Comparison of ENCODE assay signal across 9 mouse cellular contexts in the genomic region with DNA sequence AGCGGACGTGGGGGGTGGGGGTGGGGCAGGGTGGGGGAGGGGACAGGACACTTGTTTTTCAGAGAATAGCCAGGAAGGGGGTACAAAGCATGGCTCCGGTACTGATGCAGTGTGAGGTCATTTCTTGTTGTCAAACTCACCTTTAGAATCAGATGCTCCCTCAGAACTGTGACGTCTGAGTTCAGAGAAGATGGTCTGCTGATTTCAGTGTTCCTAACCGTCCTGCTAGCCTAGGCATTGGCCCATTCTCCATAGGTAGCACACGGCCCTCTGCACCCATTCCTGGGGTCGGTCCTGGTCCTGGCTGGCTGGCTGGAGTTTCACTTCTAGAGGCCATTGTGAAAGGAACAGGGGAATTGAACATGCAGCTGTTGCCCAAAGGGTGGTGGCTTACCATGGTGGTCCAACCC. TPM values are rescaled to one million over a fixed set of nuclear protein-coding genes. Genes with fewer than 3 reads are reported as not detected.
DNase-seq lines count a peak whose midpoint lies in the region; ATAC-seq and TF ChIP-seq lines count a peak whose summit lies in the region.
"Had no signal": no experiment of that assay in that cellular context is flagged by ENCODE, and none has a peak within 500 bp of the region (broad histone marks: within the 10 kb centered on the region; RNA-seq: fewer than 3 reads in every experiment).

No protein-coding gene starts in this region.

- 26% methylated on average over 7 of the region's 7 CpGs for WGBS in kidney, embryonic 14.5 days
- 37% methylated on average over 7 of the region's 7 CpGs for WGBS in kidney, adult 2 months
- 16% methylated on average over 7 of the region's 7 CpGs for WGBS in hindbrain, embryonic 10.5 days
- WGBS in midbrain, embryonic 12.5 days = 15% methylated on average over 7 of the region's 7 CpGs

- H3K27me3 ChIP-seq in kidney, embryonic 14.5 days (ENCODE audit: control insufficient read depth, insufficient read depth, low read length) = no peaks in the 10 kb centered on the region
- H3K27me3 ChIP-seq in kidney, adult 2 months (replicated peaks; ENCODE audit: control insufficient read depth, insufficient read depth, low read length) = no peaks in the 10 kb centered on the region
- no peaks in the 10 kb centered on the region for H3K27me3 ChIP-seq in E14TG2a.4 (ENCODE audit: insufficient read depth, low read length)
- no peaks in the 10 kb centered on the region for H3K27me3 ChIP-seq in hindbrain, embryonic 10.5 days (ENCODE audit: insufficient read depth, poor library complexity, severe bottlenecking)
- no peaks in the 10 kb centered on the region for H3K27me3 ChIP-seq in midbrain, embryonic 12.5 days
- H3K27me3 ChIP-seq: Patski had no signal

- 0 out of 2 replicates have a peak, but pooled peaks have one; percentile 8 for ATAC-seq in kidney, embryonic 14.5 days (ENCODE audit: low FRiP score, low TSS enrichment)
- ATAC-seq in midbrain, embryonic 12.5 days (ENCODE audit: low FRiP score, low read depth) = no peak; the same call in 1 of the 2 replicates

- no peak overlapping the region for H3K9ac ChIP-seq in kidney, embryonic 14.5 days (ENCODE audit: low read depth, low read length)
- H3K9ac ChIP-seq in midbrain, embryonic 12.5 days (replicated peaks) = no peak overlapping the region

- H3K4me1 ChIP-seq in kidney, embryonic 14.5 days (ENCODE audit: control insufficient read depth, insufficient read depth, low read length) = peaks cover 48% of the 10 kb centered on the region
- H3K4me1 ChIP-seq in kidney, adult 2 months (ENCODE audit: control insufficient read depth, insufficient read depth, low read length) = peaks cover 20% of the 10 kb centered on the region
- H3K4me1 ChIP-seq in E14TG2a.4 (replicated peaks; ENCODE audit: low read depth, low read length) = peaks cover 92% of the 10 kb centered on the region
- H3K4me1 ChIP-seq in hindbrain, embryonic 10.5 days (replicated peaks) = peaks cover 75% of the 10 kb centered on the region
- H3K4me1 ChIP-seq in midbrain, embryonic 12.5 days = peaks cover 74% of the 10 kb centered on the region

- no peak overlapping the region for H3K4me2 ChIP-seq in kidney, embryonic 14.5 days (replicated peaks; ENCODE audit: low read depth, low read length)
- peak overlapping the region; percentile 34 for H3K4me2 ChIP-seq in midbrain, embryonic 12.5 days (replicated peaks)

- peak overlapping the region; percentile 85 for H3K27ac ChIP-seq in kidney, embryonic 14.5 days (ENCODE audit: low read depth, low read length)
- H3K27ac ChIP-seq in kidney, adult 2 months (ENCODE audit: insufficient read depth, low read depth, low read length) = no peak overlapping the region
- peak overlapping the region; percentile 86 for H3K27ac ChIP-seq in hindbrain, embryonic 10.5 days
- peak overlapping the region; percentile 74 for H3K27ac ChIP-seq in midbrain, embryonic 12.5 days (replicated peaks)

- no peak overlapping the region for H3K4me3 ChIP-seq in kidney, embryonic 14.5 days (ENCODE audit: low read length)
- no peak overlapping the region for H3K4me3 ChIP-seq in kidney, adult 2 months (ENCODE audit: insufficient read depth, low read depth, low read length)
- peak overlapping the region; percentile 55; the same call in 1 of the 2 replicates for H3K4me3 ChIP-seq in E14TG2a.4 (replicated peaks; ENCODE audit: low read length)
- 0 out of 2 replicates have a peak overlapping the region, but pooled peaks have one; percentile 21 for H3K4me3 ChIP-seq in hindbrain, embryonic 10.5 days
- H3K4me3 ChIP-seq in midbrain, embryonic 12.5 days = no peak overlapping the region

- H3K36me3 ChIP-seq in kidney, embryonic 14.5 days (ENCODE audit: control insufficient read depth, insufficient read depth, low read length) = no peaks in the 10 kb centered on the region
- no peaks in the 10 kb centered on the region for H3K36me3 ChIP-seq in kidney, adult 2 months (ENCODE audit: control insufficient read depth, insufficient read depth, low read length)
- H3K36me3 ChIP-seq in E14TG2a.4 (ENCODE audit: insufficient read depth, low read length) = peaks cover 7% of the 10 kb centered on the region
- peaks cover 37% of the 10 kb centered on the region for H3K36me3 ChIP-seq in hindbrain, embryonic 10.5 days
- 0 out of 2 replicates have a peak, but pooled peaks cover 5% of the 10 kb centered on the region for H3K36me3 ChIP-seq in midbrain, embryonic 12.5 days

- TF ChIP-seq CTCF in kidney, adult 2 months (conservative IDR thresholded peaks at IDR 0.05; ENCODE audit: insufficient read depth, insufficient read length, low read depth, low read length) = no peak
- no peak for TF ChIP-seq CTCF in E14TG2a.4 (conservative IDR thresholded peaks at IDR 0.05; ENCODE audit: low read length)

- DNase-seq in kidney, adult 2 months = no peak
- no peak for DNase-seq in hindbrain, embryonic 10.5 days (ENCODE audit: low spot score)
- no peak for DNase-seq in gastrocnemius, postnatal 10 days
- DNase-seq in adrenal gland, adult 2 months = no peak
- DNase-seq in urinary bladder, postnatal 4 days (ENCODE audit: low spot score in 2 of 2) = no peak

- TF ChIP-seq POLR2A in kidney, adult 2 months (IDR thresholded peaks at IDR 0.05; ENCODE audit: low read depth, low read length) = no peak

- H3K9me3 ChIP-seq in kidney, embryonic 14.5 days (ENCODE audit: control insufficient read depth, low read length) = no peaks in the 10 kb centered on the region
- no peaks in the 10 kb centered on the region for H3K9me3 ChIP-seq in E14TG2a.4 (ENCODE audit: low read length)
- no peaks in the 10 kb centered on the region for H3K9me3 ChIP-seq in hindbrain, embryonic 10.5 days
- H3K9me3 ChIP-seq in midbrain, embryonic 12.5 days = no peaks in the 10 kb centered on the region

RNA-seq across cellular contexts. Expression of gene C1qtnf9, which starts 30.7 kb away (rescaled TPM):
- polyA plus RNA-seq in kidney, embryonic 14.5 days (2014; fragmentation: Nextera tagmentation; extraction: Ambion mirVana) = 0.46 TPM in 1 of 2 replicates, not detected in the other
- 1.4 and 2.0 TPM in 2 replicates for polyA plus RNA-seq in kidney, adult 2 months (2012; rRNA removed)
- polyA plus RNA-seq in hindbrain, embryonic 10.5 days (2016; fragmentation: Nextera tagmentation; extraction: Ambion mirVana) = 0.10 and 0.30 TPM in 2 replicates
- 0.12 and 0.20 TPM in 2 replicates for polyA plus RNA-seq in midbrain, embryonic 12.5 days (2016; fragmentation: Nextera tagmentation; extraction: Ambion mirVana)
- 10 to 100 TPM; 31.2 to 32.2 TPM for total RNA-seq in gastrocnemius, postnatal 10 days (2021)
- total RNA-seq in adrenal gland, adult 2 months (2021) = 1 to 10 TPM; 3.7 to 7.1 TPM
- 1.4 and 1.8 TPM in 2 replicates for polyA plus RNA-seq in adrenal gland, adult 2 months (2012; rRNA removed)
- polyA plus RNA-seq: Patski had no signal

RNA-seq across cellular contexts. Expression of gene Mipep, which starts 47.2 kb away (rescaled TPM):
- polyA plus RNA-seq in kidney, embryonic 14.5 days (2014; fragmentation: Nextera tagmentation; extraction: Ambion mirVana) = 16.3 and 26.5 TPM in 2 replicates
- 18.6 and 20.0 TPM in 2 replicates for polyA plus RNA-seq in kidney, adult 2 months (2012; rRNA removed)
- 20.8 and 22.2 TPM in 2 replicates for polyA plus RNA-seq in hindbrain, embryonic 10.5 days (2016; fragmentation: Nextera tagmentation; extraction: Ambion mirVana)
- 22.6 and 24.1 TPM in 2 replicates for polyA plus RNA-seq in midbrain, embryonic 12.5 days (2016; fragmentation: Nextera tagmentation; extraction: Ambion mirVana)
- 10 to 100 TPM; 24.5 to 26.4 TPM for total RNA-seq in gastrocnemius, postnatal 10 days (2021)
- total RNA-seq in adrenal gland, adult 2 months (2021) = 10 to 100 TPM; 41.4 to 44.4 TPM
- polyA plus RNA-seq in adrenal gland, adult 2 months (2012; rRNA removed) = 20.0 and 28.9 TPM in 2 replicates

Comparison
In these comparisons a context has a peak if more than half of its experiments do, and no peak if none do; other contexts are left out.
1. H3K4me3 ChIP-seq: peak in E14TG2a.4 (single experiment) and hindbrain, embryonic 10.5 days (single experiment); none in kidney, embryonic 14.5 days (single experiment), kidney, adult 2 months (single experiment) and midbrain, embryonic 12.5 days (single experiment).